Mouse (Mus musculus) kidney, embryonic 15.5 days (tissue): ENCODE results near the gene S100a3. TPM values are rescaled to one million over a fixed set of nuclear protein-coding genes. Genes with fewer than 3 reads are reported as not detected.

ENCODE experiments used
- ATAC-seq: fragments of 200-750 bp; cut with Nextera tagmentation; replicated peaks from 2 replicates; pipeline ENCODE4 v1.8.0; 2017; ENCODE audit warnings: moderate TSS enrichment; ENCODE audit not compliant: low FRiP score
- H3K27ac ChIP-seq: fragments of 300-500 bp; sonication (generic); 2 replicates; pipeline ENCODE4 v1.5.1; 2015; ENCODE audit warnings: mild to moderate bottlenecking, inconsistent platforms
- H3K27me3 ChIP-seq: fragments of 300-500 bp; sonication (generic); 2 replicates; pipeline ENCODE4 v1.6.1; 2015; ENCODE audit warnings: inconsistent platforms
- H3K36me3 ChIP-seq: fragments of 300-500 bp; sonication (generic); 2 replicates; pipeline ENCODE4 v1.6.1; 2015; ENCODE audit warnings: inconsistent platforms
- H3K4me1 ChIP-seq: fragments of 300-500 bp; sonication (generic); 2 replicates; pipeline ENCODE4 v1.6.1; 2015; ENCODE audit warnings: inconsistent platforms
- H3K4me2 ChIP-seq: fragments of 300-500 bp; sonication (generic); 2 replicates; pipeline ENCODE4 v1.6.1; 2015; ENCODE audit warnings: moderate library complexity, mild to moderate bottlenecking, inconsistent platforms
- H3K4me3 ChIP-seq: fragments of 300-500 bp; sonication (generic); replicated peaks from 2 replicates; pipeline ENCODE4 v1.5.1; 2015; ENCODE audit warnings: mild to moderate bottlenecking, inconsistent platforms
- H3K9ac ChIP-seq: fragments of 300-500 bp; sonication (generic); 2 replicates; pipeline ENCODE4 v1.6.1; 2015; ENCODE audit warnings: mild to moderate bottlenecking, inconsistent platforms
- H3K9me3 ChIP-seq: fragments of 300-500 bp; sonication (generic); replicated peaks from 2 replicates; pipeline ENCODE4 v1.6.1; 2016; ENCODE audit warnings: inconsistent platforms
- WGBS: fragments of 180-500 bp; shearing (Covaris S2); methylation state at CpG from one replicate; pipeline ENCODE4 v1.1.7; 2015; ENCODE audit warnings: mixed read lengths; 5-methylcytosine and 5-hydroxymethylcytosine counted together
- polyA plus RNA-seq: library from polyadenylated mRNA; unstranded; fragments of >200 nt; fragmentation: Nextera tagmentation; extraction: Ambion mirVana; gene quantifications from 2 replicates; pipeline ENCODE4 v1.2.1, GENCODE M21; 2015

S100a3 gene
- polyA plus RNA-seq, 1 experiment from 2014 or later, result not detected

DNA sequence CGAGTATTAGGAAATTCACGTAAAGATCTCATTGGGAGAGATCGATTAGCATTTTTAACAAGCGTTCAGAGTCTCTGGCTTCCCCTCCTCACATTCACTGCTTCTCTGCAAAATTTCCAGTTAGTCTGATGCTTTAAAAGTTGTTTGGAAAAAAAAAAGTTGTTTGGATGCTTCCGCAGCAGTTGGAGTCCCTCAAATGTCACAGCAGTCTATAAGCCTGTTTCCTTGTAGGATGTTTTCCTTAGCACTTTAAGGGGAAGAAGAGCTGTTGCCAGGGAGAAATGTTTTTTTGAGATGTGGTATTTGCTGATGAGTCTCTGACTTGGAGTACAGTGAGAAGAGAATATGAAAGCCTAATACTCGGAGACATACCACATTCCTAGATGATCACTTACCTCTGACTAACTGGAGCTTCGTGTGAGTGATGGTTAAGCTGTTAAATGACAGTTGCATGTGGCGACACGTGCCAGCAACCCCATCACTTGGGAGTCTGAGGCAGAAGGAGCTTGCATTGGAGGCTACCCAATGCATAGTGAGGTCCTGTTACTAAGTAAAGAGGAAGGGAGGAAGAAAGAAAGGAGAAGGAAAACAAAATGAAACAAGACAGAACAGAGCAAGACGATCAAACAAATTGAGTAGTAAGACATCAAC is 16.1 kb downstream of the S100a3 start:
- no peak for ATAC-seq
- no peaks in the 10 kb centered on the region for H3K27me3 ChIP-seq
- H3K4me1 ChIP-seq, result 0 out of 2 replicates have a peak, but pooled peaks cover 4% of the 10 kb centered on the region
- no peak overlapping the region for H3K9ac ChIP-seq
- H3K36me3 ChIP-seq, result no peaks in the 10 kb centered on the region
- 66% methylated on average over 10 of the region's 10 CpGs for WGBS
- H3K4me2 ChIP-seq, result no peak overlapping the region
- no peaks in the 10 kb centered on the region for H3K9me3 ChIP-seq
- no peak overlapping the region for H3K4me3 ChIP-seq
- peak overlapping the region; percentile 51; the same call in 1 of the 2 replicates for H3K27ac ChIP-seq

GRCm38 (mm10) chr3:90579433-90579832 is 19.1 kb downstream of the S100a3 start:
- Histone ChIP-seq H3K36me3 (no peaks in the 10 kb centered on the region), H3K4me1 (peaks cover 9% of the 10 kb centered on the region; the same call in 1 of the 2 replicates), H3K4me2 (no peak overlapping the region), H3K4me3 (no peak overlapping the region), H3K9ac (no peak overlapping the region), H3K27me3 (no peaks in the 10 kb centered on the region), H3K27ac (no peak overlapping the region), H3K9me3 (no peaks in the 10 kb centered on the region)
- WGBS, result 44% methylated on average over 7 of the region's 7 CpGs
- no peak; the same call in 1 of the 2 replicates for ATAC-seq

DNA sequence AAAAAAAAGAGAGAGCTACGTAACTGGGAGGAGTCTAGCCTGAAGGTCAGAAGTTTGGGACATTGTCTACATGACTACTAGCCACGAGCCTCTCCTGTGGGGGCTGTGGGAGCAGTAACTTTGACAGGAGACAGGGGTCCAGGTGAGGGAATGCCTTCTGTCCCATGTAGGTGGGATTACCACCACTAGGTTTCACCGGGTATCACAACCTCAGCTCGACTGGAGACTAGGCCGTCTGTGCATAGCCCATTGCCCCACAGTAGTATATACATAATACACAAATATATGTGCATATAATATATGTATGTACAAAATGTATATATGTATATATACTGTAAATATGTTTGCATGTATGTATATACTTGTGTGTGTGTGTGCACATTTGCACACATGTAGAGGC is 20.8 kb downstream of the S100a3 start:
- Histone ChIP-seq H3K9ac (no peak overlapping the region), H3K4me1 (peaks cover 11% of the 10 kb centered on the region; the same call in 1 of the 2 replicates), H3K36me3 (no peaks in the 10 kb centered on the region), H3K27ac (no peak overlapping the region), H3K4me2 (no peak overlapping the region), H3K4me3 (no peak overlapping the region), H3K27me3 (no peaks in the 10 kb centered on the region), H3K9me3 (no peaks in the 10 kb centered on the region)
- ATAC-seq, result no peak
- WGBS, result 91% methylated on average over 5 of the region's 5 CpGs

DNA sequence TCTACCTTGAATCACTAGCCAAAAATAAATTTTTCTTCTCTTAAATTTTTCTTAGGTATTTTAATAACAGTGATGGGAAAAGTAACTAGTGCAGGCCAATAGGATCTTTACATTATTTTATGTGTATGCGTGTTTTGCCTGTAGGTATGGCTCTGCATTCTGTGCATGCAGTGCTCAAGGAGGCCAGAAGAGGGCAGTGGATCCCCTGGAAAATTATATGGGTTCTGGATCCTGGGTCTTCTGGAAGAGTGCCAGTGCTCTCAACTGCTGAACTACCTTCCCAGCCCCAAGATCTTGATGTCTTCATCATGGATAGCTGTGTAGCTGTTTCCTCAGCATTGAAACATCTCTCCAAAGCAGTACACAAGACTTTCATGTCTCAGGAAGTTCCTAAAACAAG is 21.8 kb downstream of the S100a3 start:
- 94% methylated on average over 1 of the region's 1 CpGs for WGBS
- ATAC-seq, result no peak
- H3K9ac ChIP-seq, result no peak overlapping the region
- no peak overlapping the region for H3K27ac ChIP-seq
- H3K4me2 ChIP-seq, result no peak overlapping the region
- H3K36me3 ChIP-seq, result no peaks in the 10 kb centered on the region
- H3K4me1 ChIP-seq, result peaks cover 17% of the 10 kb centered on the region; the same call in 1 of the 2 replicates
- H3K9me3 ChIP-seq, result no peaks in the 10 kb centered on the region
- H3K4me3 ChIP-seq, result no peak overlapping the region
- H3K27me3 ChIP-seq, result no peaks in the 10 kb centered on the region

- Histone ChIP-seq H3K9me3 (no peaks in the 10 kb centered on the region), H3K9ac (no peak overlapping the region), H3K4me2 (no peak overlapping the region), H3K27me3 (no peaks in the 10 kb centered on the region), H3K36me3 (no peaks in the 10 kb centered on the region), H3K27ac (no peak overlapping the region), H3K4me1 (peaks cover 19% of the 10 kb centered on the region; the same call in 1 of the 2 replicates), H3K4me3 (no peak overlapping the region)
- no peak for ATAC-seq
- WGBS, result 75% methylated on average over 4 of the region's 4 CpGs
Measured at GRCm38 (mm10) chr3:90582556-90582955, 22.2 kb downstream of the S100a3 start.

- peaks cover 19% of the 10 kb centered on the region; the same call in 1 of the 2 replicates for H3K4me1 ChIP-seq
- no peak overlapping the region for H3K4me2 ChIP-seq
- H3K36me3 ChIP-seq, result no peaks in the 10 kb centered on the region
- H3K9me3 ChIP-seq, result no peaks in the 10 kb centered on the region
- no peaks in the 10 kb centered on the region for H3K27me3 ChIP-seq
- no peak overlapping the region for H3K27ac ChIP-seq
- H3K4me3 ChIP-seq, result no peak overlapping the region
- no peak for ATAC-seq
- no peak overlapping the region for H3K9ac ChIP-seq
- 42% methylated on average over 3 of the region's 3 CpGs for WGBS
Measured at GRCm38 (mm10) chr3:90583893-90584292, 23.5 kb downstream of the S100a3 start.

- Histone ChIP-seq H3K9ac (no peak overlapping the region), H3K4me1 (peaks cover 15% of the 10 kb centered on the region; the same call in 1 of the 2 replicates), H3K27me3 (no peaks in the 10 kb centered on the region), H3K36me3 (no peaks in the 10 kb centered on the region), H3K4me3 (no peak overlapping the region), H3K27ac (no peak overlapping the region), H3K9me3 (no peaks in the 10 kb centered on the region), H3K4me2 (no peak overlapping the region)
- WGBS, result 33% methylated on average over 5 of the region's 5 CpGs
- ATAC-seq, result peak; percentile 36; the same call in 1 of the 2 replicates
Measured at GRCm38 (mm10) chr3:90585595-90585994, 25.2 kb downstream of the S100a3 start.

GRCm38 (mm10) chr3:90586016-90586643 is 25.8 kb downstream of the S100a3 start:
- Histone ChIP-seq H3K4me1 (peaks cover 15% of the 10 kb centered on the region; the same call in 1 of the 2 replicates), H3K9ac (no peak overlapping the region), H3K9me3 (no peaks in the 10 kb centered on the region), H3K27me3 (no peaks in the 10 kb centered on the region), H3K4me3 (no peak overlapping the region), H3K36me3 (no peaks in the 10 kb centered on the region), H3K27ac (no peak overlapping the region), H3K4me2 (no peak overlapping the region)
- no peak for ATAC-seq
- WGBS, result 86% methylated on average over 15 of the region's 15 CpGs

GRCm38 (mm10) chr3:90586906-90587305 is 26.5 kb downstream of the S100a3 start:
- ATAC-seq, result peak; percentile 28; the same call in 1 of the 2 replicates
- Histone ChIP-seq H3K4me3 (no peak overlapping the region), H3K4me1 (peaks cover 15% of the 10 kb centered on the region; the same call in 1 of the 2 replicates), H3K27me3 (no peaks in the 10 kb centered on the region), H3K36me3 (no peaks in the 10 kb centered on the region), H3K27ac (peak overlapping the region; percentile 58), H3K9ac (no peak overlapping the region), H3K9me3 (no peaks in the 10 kb centered on the region), H3K4me2 (no peak overlapping the region)
- WGBS, result 59% methylated on average over 10 of the region's 10 CpGs

DNA sequence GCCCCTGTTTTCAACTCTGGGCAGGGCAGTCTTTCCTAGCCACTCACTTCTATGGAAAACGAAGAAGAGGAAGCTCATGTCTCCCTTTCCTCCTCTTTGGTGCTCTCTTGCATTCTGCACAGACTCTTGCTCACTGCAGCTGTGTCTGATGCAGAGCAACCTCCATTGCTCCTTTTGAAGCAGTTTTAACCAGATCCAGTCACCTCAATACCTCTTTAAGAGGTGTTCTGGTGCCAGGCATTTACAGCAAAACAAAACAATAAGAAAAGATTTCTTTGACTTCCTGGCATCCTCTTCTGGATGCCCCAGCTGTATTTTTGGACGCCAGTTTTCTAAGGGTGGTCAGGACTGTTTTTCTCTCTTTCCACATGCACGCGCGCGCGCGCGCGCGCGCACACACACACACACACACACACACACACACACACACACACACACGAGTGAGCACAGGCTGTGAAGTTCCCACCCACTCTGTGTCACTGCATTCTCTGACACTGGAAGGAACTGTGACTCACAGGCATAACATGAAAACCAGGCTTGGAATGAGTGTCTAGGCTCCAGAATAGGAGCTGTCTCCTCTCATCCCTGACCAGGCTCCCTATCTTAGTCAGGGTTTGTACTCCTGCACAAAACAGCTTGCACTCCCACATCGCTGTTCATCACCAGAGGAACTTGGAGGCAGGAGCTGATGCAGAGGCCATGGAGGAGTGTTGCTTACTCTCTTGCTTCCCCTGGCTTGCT is 27.2 kb downstream of the S100a3 start:
- Histone ChIP-seq H3K4me3 (no peak overlapping the region), H3K4me2 (no peak overlapping the region), H3K9me3 (no peaks in the 10 kb centered on the region), H3K4me1 (peaks cover 15% of the 10 kb centered on the region; the same call in 1 of the 2 replicates), H3K36me3 (no peaks in the 10 kb centered on the region), H3K27ac (peak overlapping the region; percentile 58; the same call in 1 of the 2 replicates), H3K27me3 (no peaks in the 10 kb centered on the region), H3K9ac (no peak overlapping the region)
- no peak for ATAC-seq
- 85% methylated on average over 14 of the region's 14 CpGs for WGBS

DNA sequence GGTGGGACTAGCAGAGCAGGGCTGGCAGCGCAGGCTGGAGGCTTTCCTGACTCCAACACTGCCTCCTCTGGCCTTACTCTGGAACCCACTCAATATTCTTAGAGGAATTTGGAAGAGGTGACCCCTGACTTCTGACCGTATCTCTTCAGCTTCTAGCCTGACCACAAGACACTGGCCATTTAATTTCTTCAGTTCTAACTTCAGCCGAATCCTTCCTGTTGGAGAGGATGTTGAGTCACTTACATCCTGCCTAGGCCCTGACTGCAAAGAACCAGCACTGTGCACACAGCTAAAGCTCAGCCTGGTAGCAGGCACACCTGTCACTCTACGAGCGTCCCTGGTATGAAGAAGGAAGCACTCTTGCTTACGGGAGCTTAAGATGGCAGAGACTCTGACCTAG is 29.0 kb downstream of the S100a3 start:
- Histone ChIP-seq H3K36me3 (no peaks in the 10 kb centered on the region), H3K9ac (no peak overlapping the region), H3K27ac (no peak overlapping the region), H3K4me1 (peaks cover 10% of the 10 kb centered on the region; the same call in 1 of the 2 replicates), H3K4me3 (no peak overlapping the region), H3K4me2 (no peak overlapping the region), H3K27me3 (no peaks in the 10 kb centered on the region), H3K9me3 (0 out of 2 replicates have a peak, but pooled peaks cover 2% of the 10 kb centered on the region)
- no peak for ATAC-seq
- 80% methylated on average over 6 of the region's 6 CpGs for WGBS

- H3K4me3 ChIP-seq, result no peak within 1 kb of the TSS
- H3K27me3 ChIP-seq, result no peaks in the 10 kb centered on the region
- H3K27ac ChIP-seq, result no peak within 1 kb of the TSS
- peaks cover 10% of the 10 kb centered on the region; the same call in 1 of the 2 replicates for H3K4me1 ChIP-seq
- H3K36me3 ChIP-seq, result no peaks in the 10 kb centered on the region
- no peak within 1 kb of the TSS for H3K4me2 ChIP-seq
- WGBS, result 91% methylated on average over 8 of the region's 8 CpGs
- H3K9ac ChIP-seq, result no peak within 1 kb of the TSS
- 0 out of 2 replicates have a peak, but pooled peaks cover 2% of the 10 kb centered on the region for H3K9me3 ChIP-seq
- no peak for ATAC-seq
Measured at GRCm38 (mm10) chr3:90589947-90590346, 29.6 kb downstream of the S100a3 start, which contains the start of gene S100a2. Gene S100a2, plus strand, starts transcription at chr3:90590247.
